In the genomic region with DNA sequence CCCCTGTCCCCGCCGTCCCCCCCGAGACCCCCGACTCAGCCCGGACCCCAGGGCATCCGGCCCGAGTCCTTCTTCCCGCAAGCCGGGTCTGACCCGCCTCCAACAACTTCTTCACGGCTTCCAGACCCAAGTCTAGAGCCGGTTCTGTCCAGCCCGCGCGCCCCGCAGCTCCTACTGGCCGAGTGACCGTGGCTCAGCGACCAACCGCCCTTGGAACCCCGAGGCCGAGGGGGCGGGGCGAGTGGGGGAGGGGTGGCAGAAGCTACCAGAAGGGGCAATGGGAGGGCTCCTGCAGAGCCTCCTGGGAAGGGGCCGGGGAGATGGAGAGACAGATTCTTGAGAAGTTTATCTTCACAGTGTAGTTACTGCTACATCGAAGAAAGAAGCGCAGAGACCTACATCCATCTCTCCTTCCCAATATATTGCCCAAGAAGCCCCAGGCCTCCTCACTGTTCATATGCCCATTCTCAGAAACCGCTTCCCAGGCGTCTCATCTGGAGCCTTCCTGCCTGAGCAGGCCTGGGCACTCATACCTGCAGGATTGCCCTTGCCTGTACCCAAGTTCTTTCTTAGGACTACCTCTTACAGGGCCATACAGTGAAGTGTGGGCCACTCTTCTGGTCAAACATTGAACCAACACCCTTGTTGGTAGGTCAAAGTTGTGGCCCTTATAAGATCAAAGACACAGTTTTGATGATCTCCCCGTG, we compare ENCODE assay signal across 8 mouse cellular contexts. TPM values are rescaled to one million over a fixed set of nuclear protein-coding genes. Genes with fewer than 3 reads are reported as not detected.
DNase-seq lines count a peak whose midpoint lies in the region; ATAC-seq and TF ChIP-seq lines count a peak whose summit lies in the region.

No protein-coding gene starts in this region.

- TF ChIP-seq POLR2A in limb, embryonic 14.5 days (IDR thresholded peaks at IDR 0.05; ENCODE audit: borderline replicate concordance, extremely low read depth, insufficient read depth, insufficient read length): no peak
- TF ChIP-seq POLR2A in myocyte (IDR thresholded peaks at IDR 0.05; ENCODE audit: insufficient read length, low read depth): peak; percentile 65

- peaks cover 19% of the 10 kb centered on the region for H3K4me1 ChIP-seq in embryonic facial prominence, embryonic 15.5 days
- peaks cover 8% of the 10 kb centered on the region for H3K4me1 ChIP-seq in hindbrain, embryonic 12.5 days
- H3K4me1 ChIP-seq in limb, embryonic 14.5 days (ENCODE audit: control insufficient read depth, insufficient read depth, low read length): peaks cover 13% of the 10 kb centered on the region

- peak overlapping the region; percentile 23 for H3ac ChIP-seq in myocyte (ENCODE audit: control insufficient read depth, insufficient read length)

- ATAC-seq in cerebellum, adult (ENCODE audit: insufficient number of reproducible peaks, low FRiP score, low TSS enrichment): no peak; the same call in 1 of the 2 replicates
- ATAC-seq in embryonic facial prominence, embryonic 15.5 days (ENCODE audit: insufficient number of reproducible peaks, low FRiP score, low TSS enrichment, low read depth): no peak
- ATAC-seq in hindbrain, embryonic 12.5 days (ENCODE audit: low FRiP score): peak; percentile 70
- ATAC-seq in limb, embryonic 14.5 days (ENCODE audit: low FRiP score, low read depth): peak; percentile 57

- no peak overlapping the region for H3K27ac ChIP-seq in embryonic facial prominence, embryonic 15.5 days (replicated peaks)
- no peak overlapping the region for H3K27ac ChIP-seq in hindbrain, embryonic 12.5 days
- no peak overlapping the region for H3K27ac ChIP-seq in limb, embryonic 14.5 days (replicated peaks; ENCODE audit: low read depth, low read length)

- H3K9ac ChIP-seq in embryonic facial prominence, embryonic 15.5 days: peak overlapping the region; percentile 29
- peak overlapping the region; percentile 71 for H3K9ac ChIP-seq in hindbrain, embryonic 12.5 days
- H3K9ac ChIP-seq in limb, embryonic 14.5 days (ENCODE audit: low read depth, low read length, severe bottlenecking): peak overlapping the region; percentile 59

- no peaks in the 10 kb centered on the region for H3K79me2 ChIP-seq in myocyte (ENCODE audit: control insufficient read depth, insufficient read depth)

- H3K4me2 ChIP-seq in embryonic facial prominence, embryonic 15.5 days (replicated peaks): peak overlapping the region; percentile 99
- H3K4me2 ChIP-seq in hindbrain, embryonic 12.5 days (replicated peaks): peak overlapping the region; percentile 100
- peak overlapping the region; percentile 100 for H3K4me2 ChIP-seq in limb, embryonic 14.5 days (replicated peaks; ENCODE audit: low read depth, low read length, severe bottlenecking)
- peak overlapping the region; percentile 60 for H3K4me2 ChIP-seq in myocyte (ENCODE audit: low read depth)

- H3K36me3 ChIP-seq in embryonic facial prominence, embryonic 15.5 days: no peaks in the 10 kb centered on the region
- H3K36me3 ChIP-seq in hindbrain, embryonic 12.5 days: no peaks in the 10 kb centered on the region
- H3K36me3 ChIP-seq in limb, embryonic 14.5 days (ENCODE audit: control insufficient read depth, insufficient read depth, low read length): no peaks in the 10 kb centered on the region
- no peaks in the 10 kb centered on the region for H3K36me3 ChIP-seq in myocyte (ENCODE audit: control insufficient read depth, insufficient read depth)

- 11% methylated on average over 30 of the region's 30 CpGs for WGBS in embryonic facial prominence, embryonic 15.5 days
- 11% methylated on average over 30 of the region's 30 CpGs for WGBS in hindbrain, embryonic 12.5 days
- WGBS in limb, embryonic 14.5 days: 10% methylated on average over 30 of the region's 30 CpGs

- peak overlapping the region; percentile 52 for H3K4me3 ChIP-seq in embryonic facial prominence, embryonic 15.5 days (replicated peaks)
- H3K4me3 ChIP-seq in hindbrain, embryonic 12.5 days: peak overlapping the region; percentile 59
- H3K4me3 ChIP-seq in limb, embryonic 14.5 days (replicated peaks; ENCODE audit: low read length): peak overlapping the region; percentile 55
- H3K4me3 ChIP-seq in myocyte: peak overlapping the region; percentile 31

- H3K27me3 ChIP-seq in embryonic facial prominence, embryonic 15.5 days: peaks cover 7% of the 10 kb centered on the region; the same call in 1 of the 2 replicates
- peaks cover 12% of the 10 kb centered on the region; the same call in 1 of the 2 replicates for H3K27me3 ChIP-seq in hindbrain, embryonic 12.5 days
- H3K27me3 ChIP-seq in limb, embryonic 14.5 days (ENCODE audit: control insufficient read depth, insufficient read depth, low read length): peaks cover 16% of the 10 kb centered on the region
- no peaks in the 10 kb centered on the region for H3K27me3 ChIP-seq in myocyte (ENCODE audit: control insufficient read depth, insufficient read depth, insufficient read length)

- no peaks in the 10 kb centered on the region for H3K9me3 ChIP-seq in embryonic facial prominence, embryonic 15.5 days (replicated peaks)
- no peaks in the 10 kb centered on the region for H3K9me3 ChIP-seq in hindbrain, embryonic 12.5 days (replicated peaks)
- no peaks in the 10 kb centered on the region for H3K9me3 ChIP-seq in limb, embryonic 14.5 days (ENCODE audit: control insufficient read depth, low read length)

- DNase-seq in cerebellum, adult 11 months: peak; percentile 7
- peak; percentile 78 for DNase-seq in adrenal gland, postnatal 10 days
- peak; percentile 3 for DNase-seq in limb, embryonic 14.5 days (ENCODE audit: low spot score)
- no peak for DNase-seq in frontal cortex, postnatal 25 days (ENCODE audit: low spot score in 2 of 2)

TF ChIP-seq in myocyte, 11 proteins besides CTCF, POLR2A, EP300 and RAD21:
- TF ChIP-seq SRF (IDR thresholded peaks at IDR 0.05; ENCODE audit: control insufficient read depth, insufficient read length, low read depth) (no peak), POLR2AphosphoS2 (IDR thresholded peaks at IDR 0.05; ENCODE audit: insufficient read length, low read depth) (no peak)

RNA-seq across cellular contexts. Expression of gene 4833427G06Rik, which starts 2.1 kb away (rescaled TPM):
- not detected for total RNA-seq in adrenal gland, postnatal 10 days (2021)
- 3.9 and 12.7 TPM in 2 replicates for polyA plus RNA-seq in embryonic facial prominence, embryonic 15.5 days (2015; fragmentation: Nextera tagmentation; extraction: Ambion mirVana)
- 1.3 and 1.9 TPM in 2 replicates for polyA plus RNA-seq in hindbrain, embryonic 12.5 days (2016; fragmentation: Nextera tagmentation; extraction: Ambion mirVana)
- polyA plus RNA-seq in limb, embryonic 14.5 days (2012; rRNA removed): 0.06 TPM in 1 of 2 replicates, not detected in the other
- polyA plus RNA-seq in limb, embryonic 14.5 days (2014; fragmentation: Nextera tagmentation; extraction: Ambion mirVana): not detected in 2 replicates
- polyA plus RNA-seq in myocyte (2012; fragmentation: generic; extraction: Trizol): 2.4 TPM

RNA-seq across cellular contexts. Expression of gene Layn, which starts 27.1 kb away (rescaled TPM):
- 1 to 10 TPM; 6.4 to 8.2 TPM for total RNA-seq in adrenal gland, postnatal 10 days (2021)
- 6.2 and 6.7 TPM in 2 replicates for polyA plus RNA-seq in embryonic facial prominence, embryonic 15.5 days (2015; fragmentation: Nextera tagmentation; extraction: Ambion mirVana)
- polyA plus RNA-seq in hindbrain, embryonic 12.5 days (2016; fragmentation: Nextera tagmentation; extraction: Ambion mirVana): 0.84 and 2.5 TPM in 2 replicates
- polyA plus RNA-seq in limb, embryonic 14.5 days (2012; rRNA removed): 4.6 and 6.1 TPM in 2 replicates
- polyA plus RNA-seq in limb, embryonic 14.5 days (2014; fragmentation: Nextera tagmentation; extraction: Ambion mirVana): 9.3 and 11.6 TPM in 2 replicates
- polyA plus RNA-seq in myocyte (2012; fragmentation: generic; extraction: Trizol): 18.7 TPM

RNA-seq across cellular contexts. Expression of gene Btg4, which starts 43.3 kb away (rescaled TPM):
- not detected for total RNA-seq in adrenal gland, postnatal 10 days (2021)
- 0.80 and 2.0 TPM in 2 replicates for polyA plus RNA-seq in embryonic facial prominence, embryonic 15.5 days (2015; fragmentation: Nextera tagmentation; extraction: Ambion mirVana)
- not detected in 2 replicates for polyA plus RNA-seq in hindbrain, embryonic 12.5 days (2016; fragmentation: Nextera tagmentation; extraction: Ambion mirVana)
- not detected in 2 replicates for polyA plus RNA-seq in limb, embryonic 14.5 days (2012; rRNA removed)
- 0.57 TPM in 1 of 2 replicates, not detected in the other for polyA plus RNA-seq in limb, embryonic 14.5 days (2014; fragmentation: Nextera tagmentation; extraction: Ambion mirVana)
- 0.04 TPM for polyA plus RNA-seq in myocyte (2012; fragmentation: generic; extraction: Trizol)

Comparison
In these comparisons a context has a peak if more than half of its experiments do, and no peak if none do; other contexts are left out.
1. DNase-seq: peak in cerebellum, adult 11 months (single experiment), adrenal gland, postnatal 10 days (single experiment) and limb, embryonic 14.5 days (single experiment); none in frontal cortex, postnatal 25 days (0 of 2).
2. ATAC-seq: peak in hindbrain, embryonic 12.5 days (single experiment) and limb, embryonic 14.5 days (single experiment); none in cerebellum, adult (single experiment) and embryonic facial prominence, embryonic 15.5 days (single experiment).
3. Peak in every context shown above with its lines, with median percentiles within 50 percentile points of each other: H3K4me2 ChIP-seq, H3K4me3 ChIP-seq and H3K9ac ChIP-seq.